Mouse (Mus musculus) ES-E14 (cell line): ENCODE results near the gene Dtnbp1. TPM values are rescaled to one million over a fixed set of nuclear protein-coding genes. Genes with fewer than 3 reads are reported as not detected.

ENCODE experiments used
- DNase-seq: peaks from one replicate; pipeline ENCODE4 v3.0.0-alpha.2; 2013; ENCODE audit warnings: low read depth, low spot score
- H3K27ac ChIP-seq: 2 replicates; pipeline ENCODE4 v1.5.1; 2012; ENCODE audit warnings: low read depth, mild to moderate bottlenecking, low read length, moderate library complexity, mixed read lengths; ENCODE audit not compliant: poor library complexity, insufficient read depth, severe bottlenecking
- H3K36me3 ChIP-seq: 2 replicates; pipeline ENCODE4 v1.6.1; 2012; ENCODE audit warnings: mild to moderate bottlenecking, low read length, moderate library complexity, mixed read lengths; ENCODE audit not compliant: control insufficient read depth, poor library complexity, insufficient read depth, severe bottlenecking
- H3K4me1 ChIP-seq, 2 experiments: fragments of 150-350 bp in 1 of 2; sonication (generic) in 1 of 2; 2 replicates each; pipeline ENCODE4 v1.6.1; 2012; ENCODE audit warnings: low read length in 2 of 2, mild to moderate bottlenecking in 1 of 2, mixed read lengths in 1 of 2; ENCODE audit not compliant: control insufficient read depth in 2 of 2, insufficient read depth in 2 of 2, poor library complexity in 1 of 2
- H3K4me3 ChIP-seq, 2 experiments: fragments of 150-350 bp in 1 of 2; sonication (generic) in 1 of 2; 2 replicates each; pipeline ENCODE4 v1.5.1; 2012; ENCODE audit warnings: low read length in 2 of 2, low read depth in 1 of 2, mild to moderate bottlenecking in 1 of 2, mixed read lengths in 1 of 2; ENCODE audit not compliant: insufficient read depth in 1 of 2, poor library complexity in 1 of 2, severe bottlenecking in 1 of 2
- H3K9ac ChIP-seq: 2 replicates; pipeline ENCODE4 v1.6.1; 2012; ENCODE audit warnings: low read depth, mild to moderate bottlenecking, low read length, mixed read lengths; ENCODE audit not compliant: poor library complexity, insufficient read depth, severe bottlenecking
- H3K9me3 ChIP-seq: fragments of 150-350 bp; sonication (generic); 2 replicates; pipeline ENCODE4 v1.6.1; 2012; ENCODE audit warnings: low read depth, mild to moderate bottlenecking, low read length; ENCODE audit not compliant: control insufficient read depth, insufficient read depth
- CHD2 ChIP-seq: IDR thresholded peaks from 2 replicates; pipeline ENCODE4 v1.6.1; 2014; ENCODE audit warnings: mild to moderate bottlenecking, low read depth, low read length, inconsistent platforms
- HCFC1 ChIP-seq: IDR thresholded peaks from 2 replicates; pipeline ENCODE4 v1.6.1; 2012; ENCODE audit warnings: low read length, inconsistent platforms, borderline replicate concordance; ENCODE audit not compliant: insufficient read depth
- MAFK ChIP-seq: IDR thresholded peaks from 2 replicates; pipeline ENCODE4 v1.6.1; 2014; ENCODE audit warnings: mild to moderate bottlenecking, low read depth, low read length, inconsistent platforms; ENCODE audit not compliant: insufficient read depth
- ZC3H11A ChIP-seq: IDR thresholded peaks from 2 replicates; pipeline ENCODE4 v1.6.1; 2012; ENCODE audit warnings: low read depth, mild to moderate bottlenecking, inconsistent platforms, low read length, borderline replicate concordance
- ZNF384 ChIP-seq: IDR thresholded peaks from 2 replicates; pipeline ENCODE4 v1.6.1; 2012; ENCODE audit warnings: low read depth, low read length, inconsistent platforms
- in situ Hi-C, 2 experiments: fragments of 600-800 bp; cut with MboI; formaldehyde crosslinking; loops; one replicate each; pipeline ENCODE4 v1.15.1; 2025; ENCODE audit warnings: low sequenced_read_pairs in 2 of 2, inconsistent platforms in 1 of 2; ENCODE audit not compliant: unreplicated experiment in 2 of 2
- total RNA-seq: library from RNA; depleted of rRNA; stranded (reverse); fragments of 300-350 nt; gene quantifications from 2 replicates; pipeline ENCODE4 v1.2.3, GENCODE M21; 2012

Dtnbp1 gene
- total RNA-seq, 1 experiment, result 15.8 TPM

- Histone ChIP-seq H3K9me3 (no peaks in the 10 kb centered on the region), H3K9ac (no peak overlapping the region), H3K36me3 (peaks cover 46% of the 10 kb centered on the region), H3K4me1 (peaks cover 0 to 4% of the 10 kb centered on the region in 2 experiments; a peak in 3 of 4 replicates), H3K27ac (no peak overlapping the region), H3K4me3 (no peak overlapping the region)
- no peak for DNase-seq
- TF ChIP-seq ZNF384 (no peak), ZC3H11A (no peak), MAFK (no peak), CHD2 (no peak), HCFC1 (no peak)
- in situ Hi-C loops, result no loop called here
Measured at GRCm38 (mm10) chr13:44896211-44896610, 105.7 kb downstream of the Dtnbp1 start.

DNA sequence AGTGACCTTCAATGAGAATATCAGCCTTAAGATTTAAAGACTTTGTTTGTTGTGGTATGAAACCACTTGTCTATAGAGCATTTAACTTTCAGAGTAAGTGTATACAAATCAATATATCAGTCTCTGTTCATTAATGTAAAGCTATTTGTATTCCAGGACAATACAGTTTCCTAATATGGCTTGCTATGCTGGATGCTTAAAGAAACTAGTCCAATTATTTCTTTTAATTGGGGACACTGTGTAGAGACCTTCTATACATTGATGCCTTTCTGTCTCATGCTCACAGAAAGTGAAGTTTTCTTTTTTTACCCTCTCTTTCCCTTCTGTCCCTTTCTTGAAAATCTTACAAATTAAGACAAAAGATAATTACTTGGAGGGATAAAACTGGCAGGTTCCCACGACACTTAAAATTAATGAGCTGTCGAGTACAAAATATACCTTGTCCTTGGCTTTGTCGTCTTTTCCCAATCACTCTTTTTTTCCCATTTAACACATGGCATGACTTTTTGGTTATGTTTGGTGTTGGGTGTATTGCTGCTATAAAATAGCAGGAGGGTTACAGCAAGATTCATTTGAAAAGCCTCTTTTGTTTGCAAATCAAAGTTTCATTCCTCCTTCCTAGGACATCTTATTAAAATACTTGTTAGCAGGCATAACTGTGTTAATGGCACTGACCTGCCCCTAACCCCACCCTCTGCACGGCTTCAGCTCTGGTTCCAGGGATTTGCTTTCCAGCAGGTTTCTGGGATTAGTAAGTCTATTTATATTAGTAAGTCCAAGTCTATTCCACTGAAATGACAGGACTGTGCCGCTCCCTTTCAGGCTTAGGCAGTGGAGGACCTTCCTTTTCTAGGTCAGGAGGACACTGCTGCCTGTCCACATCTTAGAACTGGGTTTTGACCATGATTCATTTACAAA is 109.9 kb downstream of the Dtnbp1 start:
- H3K9ac ChIP-seq, result no peak overlapping the region
- no peak for DNase-seq
- peaks cover 33% of the 10 kb centered on the region for H3K36me3 ChIP-seq
- no peak for TF ChIP-seq MAFK
- TF ChIP-seq CHD2, result no peak
- no peak for TF ChIP-seq ZC3H11A
- TF ChIP-seq ZNF384, result no peak
- no peak for TF ChIP-seq HCFC1
- H3K4me3 ChIP-seq, result no peak overlapping the region
- H3K9me3 ChIP-seq, result no peaks in the 10 kb centered on the region
- in situ Hi-C loops, result no loop called here
- no peak overlapping the region for H3K27ac ChIP-seq
- peaks cover 2 to 3% of the 10 kb centered on the region in 2 experiments for H3K4me1 ChIP-seq

GRCm38 (mm10) chr13:44890612-44891011 is 111.3 kb downstream of the Dtnbp1 start:
- TF ChIP-seq MAFK (no peak), ZNF384 (no peak)
- H3K4me1 ChIP-seq, result peaks cover 0 to 2% of the 10 kb centered on the region in 2 experiments; a peak in 3 of 4 replicates
- DNase-seq, result no peak
- in situ Hi-C loops, result no loop called here
- peaks cover 30% of the 10 kb centered on the region for H3K36me3 ChIP-seq
- H3K4me3 ChIP-seq, result no peak overlapping the region
- no peaks in the 10 kb centered on the region for H3K9me3 ChIP-seq
- no peak overlapping the region for H3K9ac ChIP-seq
- H3K27ac ChIP-seq, result no peak overlapping the region

DNA sequence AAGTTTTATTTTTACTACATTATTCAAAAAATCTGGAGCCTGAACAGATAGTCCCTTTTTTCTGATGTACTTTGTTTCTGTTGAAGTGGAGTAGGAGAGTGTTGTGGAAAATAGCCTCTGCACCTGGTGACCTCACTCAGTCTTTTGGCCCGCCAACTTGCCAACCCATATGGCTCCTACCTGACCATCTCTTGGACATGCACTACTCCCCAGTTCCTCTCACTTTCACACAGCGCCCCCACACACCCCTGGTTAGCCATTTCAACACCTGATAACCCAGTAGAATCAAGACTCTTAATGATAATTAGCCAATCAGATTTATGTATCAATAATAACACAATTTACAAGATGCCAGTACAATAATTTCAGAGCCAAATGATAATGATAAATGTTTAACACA is 115.7 kb downstream of the Dtnbp1 start:
- H3K9me3 ChIP-seq, result no peaks in the 10 kb centered on the region

DNA sequence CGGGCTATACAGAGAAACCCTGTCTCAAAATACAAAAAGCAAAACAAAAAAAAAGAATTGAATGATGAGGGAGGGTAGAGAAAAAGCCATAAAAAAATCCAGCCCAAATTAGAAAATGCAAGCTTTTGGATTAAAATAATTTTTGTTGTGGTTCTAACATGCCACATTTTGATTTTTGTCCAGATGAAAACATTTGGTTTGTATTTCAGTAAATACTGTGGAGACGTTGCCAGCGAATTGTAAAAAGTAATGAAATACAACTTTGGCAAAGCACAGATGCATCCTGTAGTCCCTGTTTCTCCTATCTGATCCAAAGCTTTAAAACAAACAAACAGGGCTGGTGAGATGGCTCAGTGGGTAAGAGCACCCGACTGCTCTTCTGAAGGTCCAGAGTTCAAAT is 120.9 kb downstream of the Dtnbp1 start:
- H3K9ac ChIP-seq, result no peak overlapping the region
- no peak overlapping the region for H3K27ac ChIP-seq
- no peak for DNase-seq
- peaks cover 11% of the 10 kb centered on the region for H3K36me3 ChIP-seq
- in situ Hi-C loops, result no loop called here
- H3K4me1 ChIP-seq, result no peaks in the 10 kb centered on the region; a peak in 1 of 4 replicates
- no peak overlapping the region for H3K4me3 ChIP-seq
- H3K9me3 ChIP-seq, result no peaks in the 10 kb centered on the region
- TF ChIP-seq HCFC1 (no peak), ZC3H11A (no peak)

More for the DNA sequence above, 115.7 kb downstream of the Dtnbp1 start:
- no peak overlapping the region for H3K9ac ChIP-seq
- peaks cover 0 to 2% of the 10 kb centered on the region in 2 experiments; a peak in 1 of 4 replicates for H3K4me1 ChIP-seq
- no peak overlapping the region for H3K4me3 ChIP-seq
- in situ Hi-C loops, result no loop called here
- H3K27ac ChIP-seq, result no peak overlapping the region
- no peak for TF ChIP-seq CHD2
- H3K36me3 ChIP-seq, result peaks cover 17% of the 10 kb centered on the region
- DNase-seq, result no peak
